Mouse (Mus musculus): ENCODE data around the gene Dach1. TPM values are rescaled to one million over a fixed set of nuclear protein-coding genes. Genes with fewer than 3 reads are reported as not detected.

Dach1 gene
- total RNA-seq, 2 experiments from 2014 or later, result 2.7 to 5.6 TPM

- DNase-seq, result no peak
These were observed 60.8 kb downstream of the Dach1 start for GRCm38 (mm10) chr14:98108764-98109163.

- DNase-seq, result no peak
These were observed 63.4 kb downstream of the Dach1 start for GRCm38 (mm10) chr14:98106208-98106607.

- DNase-seq, result no peak
These were observed 65.1 kb downstream of the Dach1 start for GRCm38 (mm10) chr14:98104314-98104955.

GRCm38 (mm10) chr14:98095229-98095628 lies 74.3 kb downstream of the Dach1 start:
- DNase-seq, result no peak

GRCm38 (mm10) chr14:98089246-98089645 lies 80.3 kb downstream of the Dach1 start:
- no peak for DNase-seq

GRCm38 (mm10) chr14:98087355-98087754 lies 82.2 kb downstream of the Dach1 start:
- DNase-seq, result no peak

- DNase-seq, result no peak
These were observed 82.8 kb downstream of the Dach1 start for GRCm38 (mm10) chr14:98086794-98087193.

- DNase-seq, result no peak
These were observed 84.4 kb downstream of the Dach1 start for GRCm38 (mm10) chr14:98085141-98085540.

- DNase-seq, result no peak
These were observed 84.8 kb downstream of the Dach1 start for GRCm38 (mm10) chr14:98084720-98085119.

- DNase-seq, result no peak
These were observed 86.1 kb downstream of the Dach1 start for GRCm38 (mm10) chr14:98083419-98083818.

GRCm38 (mm10) chr14:98080014-98080413 lies 89.6 kb downstream of the Dach1 start:
- DNase-seq, result no peak

- DNase-seq, result no peak
These were observed 91.6 kb downstream of the Dach1 start for GRCm38 (mm10) chr14:98077996-98078395.

GRCm38 (mm10) chr14:98073421-98074080 lies 96.0 kb downstream of the Dach1 start:
- DNase-seq, result no peak

GRCm38 (mm10) chr14:98072647-98073420 lies 96.7 kb downstream of the Dach1 start:
- DNase-seq, result no peak

- no peak for DNase-seq
These were observed 97.7 kb downstream of the Dach1 start for GRCm38 (mm10) chr14:98071877-98072276.

- DNase-seq, result peak; percentile 15 to 19
These were observed 102.2 kb downstream of the Dach1 start for GRCm38 (mm10) chr14:98067273-98067905.

GRCm38 (mm10) chr14:98064190-98064589 lies 105.4 kb downstream of the Dach1 start:
- DNase-seq, result no peak

GRCm38 (mm10) chr14:98049329-98049728 lies 120.2 kb downstream of the Dach1 start:
- DNase-seq, result no peak

- no peak for DNase-seq
These were observed 121.2 kb downstream of the Dach1 start for GRCm38 (mm10) chr14:98048403-98048802.

- no peak for DNase-seq
These were observed 121.9 kb downstream of the Dach1 start for GRCm38 (mm10) chr14:98047670-98048069.

GRCm38 (mm10) chr14:98046960-98047359 lies 122.6 kb downstream of the Dach1 start:
- no peak for DNase-seq

GRCm38 (mm10) chr14:98038524-98038923 lies 131.0 kb downstream of the Dach1 start:
- DNase-seq, result no peak

GRCm38 (mm10) chr14:98037175-98037574 lies 132.4 kb downstream of the Dach1 start:
- no peak for DNase-seq

All from adrenal gland, postnatal 36 days (tissue).